Mouse (Mus musculus) cerebellum, adult 2 months (tissue): ENCODE data around the gene Alkbh1. TPM values are rescaled to one million over a fixed set of nuclear protein-coding genes. Genes with fewer than 3 reads are reported as not detected.

Experiments used
- DNase-seq, 2 experiments: peaks; one replicate each; pipeline ENCODE4 v3.0.0; 2021
- H3K27ac ChIP-seq: fragments of 200-500 bp; 2 replicates; pipeline ENCODE4 v1.5.1; 2012; ENCODE audit warnings: low read length, control low read depth, inconsistent platforms; ENCODE audit not compliant: insufficient read depth
- H3K27me3 ChIP-seq: fragments of 200-500 bp; 2 replicates; pipeline ENCODE4 v1.6.1; 2012; ENCODE audit warnings: inconsistent platforms, mild to moderate bottlenecking, low read length, moderate library complexity; ENCODE audit not compliant: control insufficient read depth, insufficient read depth
- H3K4me1 ChIP-seq: fragments of 200-500 bp; 2 replicates; pipeline ENCODE4 v1.6.1; 2011; ENCODE audit warnings: low read length; ENCODE audit not compliant: control insufficient read depth, insufficient read depth
- H3K4me3 ChIP-seq: fragments of 200-500 bp; replicated peaks from 2 replicates; pipeline ENCODE3; 2011; ENCODE audit warnings: mild to moderate bottlenecking, low read depth, low read length, control low read depth; ENCODE audit not compliant: insufficient read depth
- CTCF ChIP-seq: fragments of 200-500 bp; IDR thresholded peaks from 2 replicates; pipeline ENCODE4 v1.5.1; 2011; ENCODE audit warnings: low read depth, mild to moderate bottlenecking, control low read depth, low read length, moderate library complexity, borderline replicate concordance; ENCODE audit not compliant: insufficient read depth
- POLR2A ChIP-seq: fragments of 200-500 bp; IDR thresholded peaks from 2 replicates; pipeline ENCODE4 v1.6.1; 2011; ENCODE audit warnings: low read length, control low read depth, borderline replicate concordance; ENCODE audit not compliant: insufficient read depth
- WGBS: fragments of 180-500 bp; shearing (Covaris S2); methylation state at CpG from one replicate; pipeline ENCODE4 v1.1.7; 2018; 5-methylcytosine and 5-hydroxymethylcytosine counted together
- polyA plus RNA-seq: library from polyadenylated mRNA; depleted of rRNA; stranded (reverse); fragments of >200 nt; gene quantifications from 2 replicates; pipeline ENCODE4 v1.2.3, GENCODE M21; 2012

Gene Alkbh1
- polyA plus RNA-seq, 1 experiment: 18.3 TPM

DNA sequence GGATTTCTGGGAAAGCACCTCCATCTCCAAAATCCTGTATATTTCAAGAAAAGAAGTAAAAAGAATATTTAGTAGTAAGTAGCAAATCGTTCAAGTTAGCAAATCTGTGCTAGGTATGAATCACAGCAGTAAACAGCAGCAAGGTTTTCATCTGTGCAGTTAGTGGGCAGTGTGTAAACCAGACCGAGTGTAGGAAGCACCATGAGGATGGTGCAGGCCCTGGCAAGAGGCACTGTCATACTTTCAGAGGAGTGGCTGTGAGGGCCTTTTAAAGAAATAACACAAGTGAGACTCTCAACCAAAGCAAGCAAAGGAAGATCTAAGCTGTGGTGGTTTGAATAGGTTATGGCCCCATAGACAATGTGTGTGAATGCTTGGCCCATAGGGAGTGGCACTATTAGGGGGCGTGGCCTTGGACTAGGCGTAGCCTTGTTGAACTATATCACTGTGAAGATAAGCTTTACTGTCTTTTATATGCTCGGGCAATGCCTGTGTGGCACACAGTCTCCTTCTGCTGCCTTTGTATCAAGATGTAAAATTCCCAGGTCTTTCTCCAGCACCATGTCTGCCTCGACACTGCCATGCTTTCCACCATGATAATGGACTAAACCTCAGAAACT lies 21.0 kb upstream of the Alkbh1 start:
- TF ChIP-seq POLR2A (no peak), CTCF (no peak)
- Histone ChIP-seq H3K4me3 (no peak overlapping the region), H3K4me1 (no peaks in the 10 kb centered on the region), H3K27ac (no peak overlapping the region), H3K27me3 (no peaks in the 10 kb centered on the region)
- 91% methylated on average over 6 of the region's 6 CpGs for WGBS
- DNase-seq: no peak

DNA sequence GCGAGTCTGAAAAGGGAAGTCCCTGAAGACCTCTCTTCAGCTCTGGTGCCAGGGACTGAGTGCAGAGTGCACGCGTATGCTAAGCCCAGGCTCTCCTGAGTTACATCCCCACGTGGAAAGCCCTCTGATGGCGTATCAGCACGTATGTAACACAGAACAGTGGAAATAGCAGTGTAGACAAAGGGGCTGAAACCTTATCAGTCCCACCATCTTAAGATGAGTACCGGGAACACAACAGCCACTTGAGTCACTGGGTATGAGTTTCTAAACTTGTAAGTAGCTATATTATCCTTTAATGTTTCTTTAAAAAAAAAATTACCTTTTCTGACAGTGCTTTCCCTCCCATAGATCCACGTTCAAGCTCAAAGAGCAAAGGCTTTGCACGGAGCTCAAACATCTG lies 5.6 kb upstream of the Alkbh1 start:
- WGBS: 84% methylated on average over 9 of the region's 9 CpGs
- H3K4me3 ChIP-seq: no peak overlapping the region

DNA sequence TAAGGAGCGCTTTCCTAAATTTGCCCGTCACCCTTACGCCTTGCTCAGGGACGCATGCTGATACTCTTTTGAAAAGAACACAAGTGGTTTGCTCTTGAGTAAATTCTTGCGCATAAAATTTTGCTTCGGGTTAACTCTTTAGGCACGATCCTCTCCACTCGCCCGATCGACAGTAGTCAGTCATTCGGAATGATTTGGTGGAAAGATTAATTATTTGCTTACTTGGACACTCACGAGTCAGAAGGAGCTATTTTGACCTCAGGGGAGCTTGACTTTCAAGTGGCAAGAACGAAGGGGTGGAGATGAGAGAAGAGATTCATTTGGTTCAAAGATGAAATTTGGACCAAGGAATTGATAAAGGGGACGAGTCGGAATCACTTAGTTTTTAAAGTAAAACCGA lies 394 bp upstream of the Alkbh1 start:
- Histone ChIP-seq H3K4me1 (no peaks in the 10 kb centered on the region; the same call in 1 of the 2 replicates), H3K4me3 (peak overlapping the region; percentile 96), H3K27me3 (no peaks in the 10 kb centered on the region), H3K27ac (no peak overlapping the region)
- TF ChIP-seq POLR2A (no peak), CTCF (no peak)
- no peak for DNase-seq
- 3% methylated on average over 16 of the region's 16 CpGs for WGBS

More for the DNA sequence above, 5.6 kb upstream of the Alkbh1 start:
- no peak for TF ChIP-seq POLR2A
- no peak for TF ChIP-seq CTCF
- Histone ChIP-seq H3K27me3 (no peaks in the 10 kb centered on the region), H3K4me1 (no peaks in the 10 kb centered on the region), H3K27ac (no peak overlapping the region)
- DNase-seq: no peak

GRCm38 (mm10) chr12:87443115-87443699 lies 610 bp downstream of the Alkbh1 start:
- H3K4me3 ChIP-seq: peak overlapping the region; percentile 96
- H3K27me3 ChIP-seq: no peaks in the 10 kb centered on the region
- WGBS: under 1% methylated on average over 33 of the region's 33 CpGs
- no peak for DNase-seq
- H3K4me1 ChIP-seq: no peaks in the 10 kb centered on the region; the same call in 1 of the 2 replicates
- TF ChIP-seq POLR2A: no peak
- no peak for TF ChIP-seq CTCF
- no peak overlapping the region for H3K27ac ChIP-seq

GRCm38 (mm10) chr12:87442177-87443114 lies 1.4 kb downstream of the Alkbh1 start:
- Histone ChIP-seq H3K4me1 (no peaks in the 10 kb centered on the region; the same call in 1 of the 2 replicates), H3K27me3 (no peaks in the 10 kb centered on the region), H3K4me3 (peak overlapping the region; percentile 96), H3K27ac (no peak overlapping the region)
- 19% methylated on average over 12 of the region's 12 CpGs for WGBS
- no peak for TF ChIP-seq POLR2A
- DNase-seq: no peak

- WGBS: 56% methylated on average over 8 of the region's 8 CpGs
- no peak overlapping the region for H3K4me3 ChIP-seq
- DNase-seq: no peak
- no peaks in the 10 kb centered on the region for H3K27me3 ChIP-seq
- TF ChIP-seq POLR2A (no peak), CTCF (no peak)
- no peak overlapping the region for H3K27ac ChIP-seq
- H3K4me1 ChIP-seq: no peaks in the 10 kb centered on the region
Measured at GRCm38 (mm10) chr12:87428885-87429284, 14.9 kb downstream of the Alkbh1 start.

GRCm38 (mm10) chr12:87428295-87428694 lies 15.5 kb downstream of the Alkbh1 start:
- Histone ChIP-seq H3K27me3 (no peaks in the 10 kb centered on the region), H3K4me1 (no peaks in the 10 kb centered on the region), H3K4me3 (no peak overlapping the region), H3K27ac (no peak overlapping the region)
- WGBS: 76% methylated on average over 2 of the region's 2 CpGs
- TF ChIP-seq POLR2A: no peak
- no peak for TF ChIP-seq CTCF
- no peak for DNase-seq
